Comparison of ENCODE assay signal across 12 mouse cellular contexts in genomic region chr7:75608716-75609115, GRCm38 (mm10).
DNase-seq lines count a peak whose midpoint lies in the region; ATAC-seq and TF ChIP-seq lines count a peak whose summit lies in the region.
"Had no signal": no experiment of that assay in that cellular context is flagged by ENCODE, and none has a peak within 500 bp of the region (broad histone marks: within the 10 kb centered on the region; RNA-seq: fewer than 3 reads in every experiment).

No protein-coding gene starts in this region.

- H3K9me3 ChIP-seq in lung, postnatal 0 days (ENCODE audit: low read length): no peaks in the 10 kb centered on the region
- H3K9me3 ChIP-seq in heart, embryonic 12.5 days (replicated peaks): no peaks in the 10 kb centered on the region
- no peaks in the 10 kb centered on the region for H3K9me3 ChIP-seq in liver, embryonic 15.5 days (replicated peaks)
- H3K9me3 ChIP-seq in hindbrain, embryonic 12.5 days (replicated peaks): no peaks in the 10 kb centered on the region
- H3K9me3 ChIP-seq: limb, embryonic 13.5 days; midbrain, embryonic 13.5 days had no signal

- TF ChIP-seq CTCF in lung, postnatal 0 days (IDR thresholded peaks at IDR 0.05): no peak

- peak; percentile 26 for DNase-seq in lung, postnatal 36 days
- no peak for DNase-seq in lung, postnatal 0 days (ENCODE audit: low spot score)
- DNase-seq in yolk sac, embryonic 10.5 days (ENCODE audit: low spot score): peak; percentile 42
- DNase-seq in B cell, adult 2 months: no peak
- DNase-seq: adrenal gland, postnatal 25 days; cerebellum, adult 9-10 months had no signal

- ATAC-seq in lung, postnatal 0 days: no peak
- peak; percentile 65 for ATAC-seq in heart, embryonic 12.5 days (ENCODE audit: insufficient number of reproducible peaks, low FRiP score)
- no peak for ATAC-seq in liver, embryonic 15.5 days (ENCODE audit: insufficient read depth)
- no peak for ATAC-seq in hindbrain, embryonic 12.5 days (ENCODE audit: low FRiP score)
- ATAC-seq in erythroblast, adult 5-6 weeks (replicated peaks; ENCODE audit: low FRiP score, poor library complexity, severe bottlenecking): no peak
- ATAC-seq: midbrain, embryonic 13.5 days had no signal

- H3K36me3 ChIP-seq in lung, postnatal 0 days (ENCODE audit: insufficient read depth, low read length): no peaks in the 10 kb centered on the region; the same call in 1 of the 2 replicates
- H3K36me3 ChIP-seq in heart, embryonic 12.5 days: peaks cover 31% of the 10 kb centered on the region
- H3K36me3 ChIP-seq in liver, embryonic 15.5 days (replicated peaks): peaks cover 49% of the 10 kb centered on the region
- peaks cover 14% of the 10 kb centered on the region; the same call in 1 of the 2 replicates for H3K36me3 ChIP-seq in hindbrain, embryonic 12.5 days

- H3K9ac ChIP-seq in lung, postnatal 0 days (replicated peaks; ENCODE audit: low read depth): no peak overlapping the region
- H3K9ac ChIP-seq in heart, embryonic 12.5 days: peak overlapping the region; percentile 32; the same call in 1 of the 2 replicates
- no peak overlapping the region for H3K9ac ChIP-seq in liver, embryonic 15.5 days
- H3K9ac ChIP-seq in hindbrain, embryonic 12.5 days: no peak overlapping the region
- H3K9ac ChIP-seq: limb, embryonic 13.5 days; midbrain, embryonic 13.5 days had no signal

- no peak for TF ChIP-seq EP300 in lung, postnatal 0 days (IDR thresholded peaks at IDR 0.05)

- H3K4me2 ChIP-seq in lung, postnatal 0 days (replicated peaks; ENCODE audit: low read depth, low read length): no peak overlapping the region
- H3K4me2 ChIP-seq in heart, embryonic 12.5 days: no peak overlapping the region
- H3K4me2 ChIP-seq in liver, embryonic 15.5 days: no peak overlapping the region
- H3K4me2 ChIP-seq in hindbrain, embryonic 12.5 days (replicated peaks): no peak overlapping the region
- H3K4me2 ChIP-seq: limb, embryonic 13.5 days; midbrain, embryonic 13.5 days had no signal

- no peak overlapping the region for H3K4me3 ChIP-seq in lung, postnatal 0 days (ENCODE audit: low read depth, low read length)
- H3K4me3 ChIP-seq in heart, embryonic 12.5 days: no peak overlapping the region
- no peak overlapping the region for H3K4me3 ChIP-seq in liver, embryonic 15.5 days (replicated peaks)
- no peak overlapping the region for H3K4me3 ChIP-seq in hindbrain, embryonic 12.5 days
- H3K4me3 ChIP-seq: limb, embryonic 13.5 days; midbrain, embryonic 13.5 days had no signal

- H3K4me1 ChIP-seq in lung, postnatal 0 days (ENCODE audit: insufficient read depth, low read depth, low read length): no peaks in the 10 kb centered on the region
- peaks cover 52% of the 10 kb centered on the region for H3K4me1 ChIP-seq in heart, embryonic 12.5 days (replicated peaks)
- peaks cover 46% of the 10 kb centered on the region for H3K4me1 ChIP-seq in liver, embryonic 15.5 days (replicated peaks)
- no peaks in the 10 kb centered on the region for H3K4me1 ChIP-seq in hindbrain, embryonic 12.5 days
- H3K4me1 ChIP-seq: midbrain, embryonic 13.5 days had no signal

- no peaks in the 10 kb centered on the region for H3K27me3 ChIP-seq in lung, postnatal 0 days (replicated peaks; ENCODE audit: insufficient read depth, low read length)
- no peaks in the 10 kb centered on the region for H3K27me3 ChIP-seq in heart, embryonic 12.5 days (replicated peaks)
- H3K27me3 ChIP-seq in liver, embryonic 15.5 days: no peaks in the 10 kb centered on the region
- H3K27me3 ChIP-seq in hindbrain, embryonic 12.5 days: no peaks in the 10 kb centered on the region
- H3K27me3 ChIP-seq: limb, embryonic 13.5 days; midbrain, embryonic 13.5 days had no signal

- H3K27ac ChIP-seq in lung, postnatal 0 days (ENCODE audit: low read length): no peak overlapping the region
- peak overlapping the region; percentile 88 for H3K27ac ChIP-seq in heart, embryonic 12.5 days (ENCODE audit: poor library complexity, severe bottlenecking)
- H3K27ac ChIP-seq in liver, embryonic 15.5 days (replicated peaks): peak overlapping the region; percentile 89; the same call in 1 of the 2 replicates
- H3K27ac ChIP-seq in hindbrain, embryonic 12.5 days: no peak overlapping the region
- H3K27ac ChIP-seq: limb, embryonic 13.5 days; midbrain, embryonic 13.5 days had no signal

- 65% methylated on average over 5 of the region's 5 CpGs for WGBS in lung, postnatal 0 days
- 19% methylated on average over 5 of the region's 5 CpGs for WGBS in heart, embryonic 12.5 days
- 64% methylated on average over 5 of the region's 5 CpGs for WGBS in liver, embryonic 15.5 days (ENCODE audit: insufficient replicate concordance)
- WGBS in hindbrain, embryonic 12.5 days: 71% methylated on average over 5 of the region's 5 CpGs

Comparison
In these comparisons a context has a peak if more than half of its experiments do, and no peak if none do; other contexts are left out.
1. DNase-seq: peak in lung, postnatal 36 days (single experiment) and yolk sac, embryonic 10.5 days (single experiment); none in lung, postnatal 0 days (single experiment) and B cell, adult 2 months (0 of 2).
2. H3K27ac ChIP-seq: peak in heart, embryonic 12.5 days (single experiment) and liver, embryonic 15.5 days (single experiment); none in lung, postnatal 0 days (single experiment) and hindbrain, embryonic 12.5 days (single experiment).